Mouse (Mus musculus): ENCODE data around the gene Ptcd2. TPM values are rescaled to one million over a fixed set of nuclear protein-coding genes. Genes with fewer than 3 reads are reported as not detected.

Gene Ptcd2
- total and polyA plus RNA-seq, 2 experiments from 2014 or later, result 69.7 to 80.8 TPM

- 83% methylated on average over 6 of the region's 6 CpGs for WGBS
- no peak for TF ChIP-seq EP300 (IDR thresholded peaks at IDR 0.05; ENCODE audit: low read depth)
- no peak for TF ChIP-seq CTCF (IDR thresholded peaks at IDR 0.05; ENCODE audit: low read depth)
- no peak overlapping the region for H3K27ac ChIP-seq (ENCODE audit: low read depth)
These were observed 66.0 kb downstream of the Ptcd2 start for GRCm38 (mm10) chr13:99278511-99278910.

GRCm38 (mm10) chr13:99277521-99277920, 67.0 kb downstream of the Ptcd2 start:
- H3K27me3 ChIP-seq (ENCODE audit: control insufficient read depth, insufficient read depth, low read length), result no peaks in the 10 kb centered on the region
- no peak overlapping the region for H3K27ac ChIP-seq (ENCODE audit: low read depth)
- H3K4me1 ChIP-seq (ENCODE audit: control insufficient read depth, insufficient read depth), result no peaks in the 10 kb centered on the region
- 94% methylated on average over 3 of the region's 3 CpGs for WGBS
- H3K4me3 ChIP-seq (ENCODE audit: low read depth, low read length), result no peak overlapping the region
- no peak for ATAC-seq (ENCODE audit: insufficient read depth, low read depth)
- no peaks in the 10 kb centered on the region for H3K36me3 ChIP-seq (replicated peaks; ENCODE audit: control insufficient read depth, insufficient read depth, low read length)
- no peak for DNase-seq (ENCODE audit: low spot score)
- no peak overlapping the region for H3K4me2 ChIP-seq (ENCODE audit: low read depth, low read length)
- TF ChIP-seq CTCF (IDR thresholded peaks at IDR 0.05; ENCODE audit: low read depth) (no peak), EP300 (IDR thresholded peaks at IDR 0.05; ENCODE audit: low read depth) (no peak)
- H3K9me3 ChIP-seq (replicated peaks; ENCODE audit: control insufficient read depth, low read length), result peaks cover 6% of the 10 kb centered on the region; the same call in 1 of the 2 replicates
- no peak overlapping the region for H3K9ac ChIP-seq (replicated peaks; ENCODE audit: low read depth, low read length)

More at GRCm38 (mm10) chr13:99278511-99278910, 66.0 kb downstream of the Ptcd2 start:
- DNase-seq (ENCODE audit: low spot score), result no peak
- H3K4me1 ChIP-seq (ENCODE audit: control insufficient read depth, insufficient read depth), result no peaks in the 10 kb centered on the region
- H3K27me3 ChIP-seq (ENCODE audit: control insufficient read depth, insufficient read depth, low read length), result no peaks in the 10 kb centered on the region
- ATAC-seq (ENCODE audit: insufficient read depth, low read depth), result no peak
- H3K4me3 ChIP-seq (ENCODE audit: low read depth, low read length), result no peak overlapping the region
- no peak overlapping the region for H3K9ac ChIP-seq (replicated peaks; ENCODE audit: low read depth, low read length)
- no peaks in the 10 kb centered on the region for H3K36me3 ChIP-seq (replicated peaks; ENCODE audit: control insufficient read depth, insufficient read depth, low read length)
- H3K9me3 ChIP-seq (replicated peaks; ENCODE audit: control insufficient read depth, low read length), result peaks cover 6% of the 10 kb centered on the region; the same call in 1 of the 2 replicates
- no peak overlapping the region for H3K4me2 ChIP-seq (ENCODE audit: low read depth, low read length)

- H3K4me3 ChIP-seq (ENCODE audit: low read depth, low read length), result no peak overlapping the region
- no peak overlapping the region for H3K4me2 ChIP-seq (ENCODE audit: low read depth, low read length)
- WGBS, result 90% methylated on average over 3 of the region's 3 CpGs
- DNase-seq (ENCODE audit: low spot score) (no peak), ATAC-seq (ENCODE audit: insufficient read depth, low read depth) (no peak)
- H3K9ac ChIP-seq (replicated peaks; ENCODE audit: low read depth, low read length), result no peak overlapping the region
- TF ChIP-seq CTCF (IDR thresholded peaks at IDR 0.05; ENCODE audit: low read depth) (no peak), EP300 (IDR thresholded peaks at IDR 0.05; ENCODE audit: low read depth) (no peak)
- H3K27me3 ChIP-seq (ENCODE audit: control insufficient read depth, insufficient read depth, low read length), result no peaks in the 10 kb centered on the region
- no peaks in the 10 kb centered on the region for H3K36me3 ChIP-seq (replicated peaks; ENCODE audit: control insufficient read depth, insufficient read depth, low read length)
- 0 out of 2 replicates have a peak, but pooled peaks cover 3% of the 10 kb centered on the region for H3K9me3 ChIP-seq (replicated peaks; ENCODE audit: control insufficient read depth, low read length)
- no peak overlapping the region for H3K27ac ChIP-seq (ENCODE audit: low read depth)
- H3K4me1 ChIP-seq (ENCODE audit: control insufficient read depth, insufficient read depth), result no peaks in the 10 kb centered on the region
These were observed 72.5 kb downstream of the Ptcd2 start for GRCm38 (mm10) chr13:99272046-99272445.

Other genes starting within 250 kb of the Ptcd2 start
- gene Zfp366, start 159.9 kb downstream of the Ptcd2 start, total RNA-seq (2014; rRNA removed; ENCODE audit: low replicate concordance), result 4.5 and 5.6 TPM in 2 replicates
- gene Zfp366, start 159.9 kb downstream of the Ptcd2 start, polyA plus RNA-seq (2015; fragmentation: Nextera tagmentation; extraction: Ambion mirVana), result 0.82 TPM in 2 replicates
- gene Mrps27, start 81 bp upstream of the Ptcd2 start, total RNA-seq (2014; rRNA removed; ENCODE audit: low replicate concordance), result 54.2 and 55.3 TPM in 2 replicates
- 70.8 TPM in 2 replicates for gene Mrps27, start 81 bp upstream of the Ptcd2 start, polyA plus RNA-seq (2015; fragmentation: Nextera tagmentation; extraction: Ambion mirVana)
- 23.2 and 34.1 TPM in 2 replicates for gene Map1b, start 171.8 kb upstream of the Ptcd2 start, total RNA-seq (2014; rRNA removed; ENCODE audit: low replicate concordance)
- 43.6 and 54.0 TPM in 2 replicates for gene Map1b, start 171.8 kb upstream of the Ptcd2 start, polyA plus RNA-seq (2015; fragmentation: Nextera tagmentation; extraction: Ambion mirVana)